Mouse (Mus musculus) lung, embryonic 16.5 days (tissue): ENCODE results near the gene Casc3. TPM values are rescaled to one million over a fixed set of nuclear protein-coding genes. Genes with fewer than 3 reads are reported as not detected.

Source experiments
- ATAC-seq: fragments of 200-750 bp; cut with Nextera tagmentation; 2 replicates; pipeline ENCODE4 v1.8.0; 2017; ENCODE audit warnings: low read depth, mild to moderate bottlenecking, moderate library complexity
- H3K27ac ChIP-seq: fragments of 300-500 bp; sonication (generic); 2 replicates; pipeline ENCODE4 v1.5.1; 2014; ENCODE audit warnings: mild to moderate bottlenecking, control low read depth, low read length
- H3K27me3 ChIP-seq: fragments of 300-500 bp; sonication (generic); 2 replicates; pipeline ENCODE4 v1.6.1; 2014; ENCODE audit warnings: low read depth, low read length, mixed read lengths; ENCODE audit not compliant: control insufficient read depth, insufficient read depth
- H3K36me3 ChIP-seq: fragments of 300-500 bp; sonication (generic); 2 replicates; pipeline ENCODE4 v1.6.1; 2014; ENCODE audit warnings: low read length; ENCODE audit not compliant: control insufficient read depth, insufficient read depth
- H3K4me1 ChIP-seq: fragments of 300-500 bp; sonication (generic); replicated peaks from 2 replicates; pipeline ENCODE4 v1.6.1; 2014; ENCODE audit warnings: low read length, mixed read lengths; ENCODE audit not compliant: control insufficient read depth, insufficient read depth
- H3K4me2 ChIP-seq: fragments of 300-500 bp; sonication (generic); 2 replicates; pipeline ENCODE4 v1.6.1; 2014; ENCODE audit warnings: low read depth, low read length, control low read depth
- H3K4me3 ChIP-seq: fragments of 300-500 bp; sonication (generic); 2 replicates; pipeline ENCODE4 v1.5.1; 2014; ENCODE audit warnings: mild to moderate bottlenecking, low read length, control low read depth
- H3K9ac ChIP-seq: fragments of 300-500 bp; sonication (generic); 2 replicates; pipeline ENCODE4 v1.6.1; 2014; ENCODE audit warnings: low read length, control low read depth
- H3K9me3 ChIP-seq: fragments of 300-500 bp; sonication (generic); 2 replicates; pipeline ENCODE4 v1.6.1; 2016; ENCODE audit warnings: low read length; ENCODE audit not compliant: control insufficient read depth
- WGBS: fragments of 180-500 bp; shearing (Covaris S2); extraction: QIAGEN DNeasy Blood & Tissue Kit; methylation state at CpG from one replicate; pipeline ENCODE4 v1.1.7; 2014; 5-methylcytosine and 5-hydroxymethylcytosine counted together
- polyA plus RNA-seq: library from polyadenylated mRNA; unstranded; fragments of >200 nt; fragmentation: Nextera tagmentation; extraction: Ambion mirVana; gene quantifications from 2 replicates; pipeline ENCODE4 v1.2.1, GENCODE M21; 2015

Gene Casc3
- polyA plus RNA-seq, 1 experiment from 2014 or later, result 33.2 TPM

DNA sequence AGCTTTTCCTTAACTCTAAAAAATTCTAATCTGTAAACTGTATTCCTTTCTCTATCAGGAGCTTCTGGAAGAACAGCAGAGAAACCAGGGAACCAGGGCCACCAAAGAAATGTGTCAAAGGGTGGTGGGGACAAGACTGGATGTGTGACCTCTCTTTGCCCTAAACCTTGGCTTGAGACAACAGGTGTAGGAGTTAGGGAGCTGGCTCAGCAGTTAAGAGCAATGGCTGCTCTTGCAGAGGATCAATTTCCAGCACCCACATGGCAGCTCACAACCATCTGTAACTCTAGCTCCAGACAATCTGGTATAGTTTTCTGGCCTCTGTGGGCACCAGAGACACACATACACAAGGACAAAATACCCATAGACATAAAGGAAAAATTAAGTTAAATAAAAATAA lies 26.8 kb upstream of the Casc3 start:
- no peak for ATAC-seq
- H3K4me2 ChIP-seq, result no peak overlapping the region
- peak overlapping the region; percentile 97 for H3K27ac ChIP-seq
- H3K9me3 ChIP-seq, result no peaks in the 10 kb centered on the region
- no peaks in the 10 kb centered on the region for H3K36me3 ChIP-seq
- H3K27me3 ChIP-seq, result no peaks in the 10 kb centered on the region
- no peak overlapping the region for H3K4me3 ChIP-seq
- peaks cover 60% of the 10 kb centered on the region for H3K4me1 ChIP-seq
- H3K9ac ChIP-seq, result no peak overlapping the region

DNA sequence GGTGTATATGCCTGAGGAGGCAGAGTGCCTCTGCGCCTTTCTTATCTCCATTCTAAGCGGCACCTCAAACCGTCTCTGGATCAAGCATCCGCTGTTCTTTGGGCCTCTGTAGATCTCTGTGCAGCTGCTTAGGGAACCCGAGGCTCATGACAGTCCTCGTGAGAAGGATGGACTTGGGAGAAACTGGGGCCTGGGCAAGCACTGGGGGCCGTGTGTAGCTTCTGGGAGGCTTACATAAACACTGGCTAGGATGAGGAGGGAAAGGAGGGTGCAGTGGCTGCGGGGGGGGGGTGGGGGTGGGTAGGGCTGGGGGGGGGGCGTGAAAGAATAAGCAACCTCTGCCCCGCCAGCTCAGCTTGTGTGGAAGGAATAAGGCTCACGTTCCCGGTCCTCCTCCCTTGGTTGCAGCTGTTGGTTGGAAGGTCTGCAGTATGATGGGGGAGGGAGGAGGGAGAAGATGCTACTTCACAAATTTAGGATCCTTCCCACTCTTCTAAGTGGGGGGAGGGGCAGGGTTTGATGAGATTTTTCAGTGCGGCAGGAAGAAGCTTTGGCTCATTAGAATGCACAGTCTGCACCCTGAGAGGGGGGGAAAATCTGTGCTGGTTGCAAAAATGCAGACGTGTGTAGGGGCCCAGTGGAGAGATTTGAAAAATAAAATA lies 22.7 kb upstream of the Casc3 start:
- no peak overlapping the region for H3K4me2 ChIP-seq
- peak overlapping the region; percentile 95 for H3K27ac ChIP-seq
- 22% methylated on average over 13 of the region's 14 CpGs for WGBS
- no peaks in the 10 kb centered on the region for H3K27me3 ChIP-seq
- H3K9me3 ChIP-seq, result no peaks in the 10 kb centered on the region
- no peak overlapping the region for H3K9ac ChIP-seq
- no peak overlapping the region for H3K4me3 ChIP-seq
- H3K36me3 ChIP-seq, result no peaks in the 10 kb centered on the region
- ATAC-seq, result no peak
- H3K4me1 ChIP-seq, result peaks cover 61% of the 10 kb centered on the region

DNA sequence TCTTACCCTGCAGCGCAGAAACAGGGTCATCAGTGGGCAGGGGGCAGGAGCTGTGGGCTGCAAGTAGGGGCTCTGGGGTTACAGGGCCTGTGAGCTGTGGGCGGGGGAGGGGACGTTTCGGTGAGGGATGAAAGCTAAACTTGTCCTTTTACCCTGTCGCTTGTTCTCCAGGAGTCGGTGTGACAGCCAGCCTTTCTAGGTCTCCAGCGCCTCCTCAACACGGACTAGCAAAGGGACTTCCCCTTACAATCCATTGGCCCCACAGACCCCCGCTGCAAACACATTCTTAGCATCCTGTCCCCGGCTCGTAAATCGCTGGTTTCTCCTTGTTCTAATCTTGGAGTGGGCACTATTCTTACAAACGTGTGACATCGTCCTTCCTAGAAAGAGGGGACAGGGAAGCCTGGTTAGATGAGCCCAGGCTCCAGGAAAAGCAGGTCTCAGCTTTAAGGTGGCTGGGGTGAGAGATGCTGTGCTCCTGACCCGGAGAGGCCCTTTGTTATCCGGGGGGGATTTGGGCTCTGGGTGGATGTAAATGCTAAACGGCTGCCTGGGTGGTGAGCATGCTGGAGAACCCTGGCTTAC lies 22.0 kb upstream of the Casc3 start:
- no peaks in the 10 kb centered on the region for H3K36me3 ChIP-seq
- peak overlapping the region; percentile 95 for H3K27ac ChIP-seq
- no peaks in the 10 kb centered on the region for H3K9me3 ChIP-seq
- H3K4me1 ChIP-seq, result peaks cover 60% of the 10 kb centered on the region
- peak overlapping the region; percentile 63 for H3K9ac ChIP-seq
- WGBS, result 6% methylated on average over 17 of the region's 17 CpGs
- no peaks in the 10 kb centered on the region for H3K27me3 ChIP-seq
- no peak overlapping the region for H3K4me3 ChIP-seq
- no peak for ATAC-seq
- peak overlapping the region; percentile 51 for H3K4me2 ChIP-seq

DNA sequence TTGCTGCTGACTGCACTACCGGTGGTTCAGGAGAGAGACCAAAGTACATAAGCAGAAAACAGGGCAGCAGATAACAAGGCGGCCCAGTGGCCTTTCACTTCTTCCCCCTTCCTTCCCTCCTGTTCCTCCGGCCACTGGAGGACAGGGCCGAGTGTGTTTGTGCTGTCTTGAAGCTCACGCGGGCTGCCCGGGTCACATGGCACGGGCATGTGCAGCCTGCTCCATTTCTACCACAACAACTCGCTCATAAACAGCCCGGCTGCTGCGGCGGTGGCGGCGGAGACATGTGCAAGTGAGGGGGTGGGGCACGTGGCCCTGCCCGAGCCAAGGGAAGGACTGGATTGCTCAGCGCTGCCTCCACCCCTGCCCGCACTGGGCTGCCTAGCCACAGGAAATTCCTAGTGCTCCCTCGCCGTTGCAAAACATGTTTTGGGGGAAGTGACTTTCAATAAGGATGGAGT lies 21.4 kb upstream of the Casc3 start:
- peak; percentile 68 for ATAC-seq
- WGBS, result under 1% methylated on average over 20 of the region's 20 CpGs

DNA sequence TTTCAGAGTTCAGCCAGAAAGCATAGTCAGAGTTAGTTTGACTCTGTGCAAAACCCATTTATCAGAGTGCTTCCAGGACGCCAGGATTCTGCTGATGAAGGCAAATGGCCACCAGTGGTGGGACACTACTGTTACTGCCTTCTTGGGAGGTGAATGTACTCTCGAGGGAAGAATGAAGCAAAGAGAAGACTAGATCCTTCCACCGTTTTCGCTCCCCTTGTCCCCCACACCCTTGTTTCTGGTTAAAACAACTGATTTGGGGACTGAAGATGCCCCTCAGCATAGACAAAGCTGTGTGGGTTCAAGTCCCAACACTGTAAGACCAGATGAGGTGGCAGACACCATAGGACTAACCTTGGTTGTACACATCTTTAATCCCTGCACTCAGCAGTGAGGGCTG lies 20.6 kb upstream of the Casc3 start:
- no peaks in the 10 kb centered on the region for H3K36me3 ChIP-seq
- H3K9ac ChIP-seq, result no peak overlapping the region
- H3K4me3 ChIP-seq, result no peak overlapping the region
- no peaks in the 10 kb centered on the region for H3K27me3 ChIP-seq
- WGBS, result 50% methylated on average over 4 of the region's 4 CpGs
- no peak overlapping the region for H3K4me2 ChIP-seq
- peaks cover 61% of the 10 kb centered on the region for H3K4me1 ChIP-seq
- no peaks in the 10 kb centered on the region for H3K9me3 ChIP-seq
- ATAC-seq, result no peak
- H3K27ac ChIP-seq, result peak overlapping the region; percentile 95

More for the DNA sequence above, 21.4 kb upstream of the Casc3 start:
- no peaks in the 10 kb centered on the region for H3K27me3 ChIP-seq
- peak overlapping the region; percentile 95 for H3K27ac ChIP-seq
- no peaks in the 10 kb centered on the region for H3K36me3 ChIP-seq
- peak overlapping the region; percentile 63 for H3K9ac ChIP-seq
- peak overlapping the region; percentile 51 for H3K4me2 ChIP-seq
- H3K9me3 ChIP-seq, result no peaks in the 10 kb centered on the region
- peak overlapping the region; percentile 33 for H3K4me3 ChIP-seq
- H3K4me1 ChIP-seq, result peaks cover 57% of the 10 kb centered on the region

DNA sequence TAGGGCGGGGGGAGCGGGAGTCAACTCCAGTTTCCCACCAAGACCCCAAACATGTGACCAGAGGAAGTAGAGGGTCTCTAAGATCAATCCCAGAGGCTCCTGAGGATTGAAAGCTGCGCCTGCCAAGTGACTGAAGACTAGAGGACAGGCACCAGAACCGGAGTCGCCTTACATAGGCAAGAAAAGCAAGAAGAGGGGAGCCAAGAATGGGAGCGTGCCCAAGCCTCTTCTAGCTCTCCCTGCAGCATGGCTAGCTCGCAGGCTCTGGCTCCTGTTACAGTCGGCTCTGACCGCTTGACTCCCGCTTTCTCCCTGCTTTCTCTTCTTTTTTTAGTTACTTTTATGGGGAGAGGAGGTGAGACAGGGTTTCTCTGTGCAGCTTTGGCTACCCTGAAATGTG lies 19.5 kb upstream of the Casc3 start:
- H3K4me2 ChIP-seq, result 0 out of 2 replicates have a peak overlapping the region, but pooled peaks have one; percentile 50
- H3K4me3 ChIP-seq, result no peak overlapping the region
- no peaks in the 10 kb centered on the region for H3K27me3 ChIP-seq
- WGBS, result 37% methylated on average over 10 of the region's 10 CpGs
- peak overlapping the region; percentile 99 for H3K27ac ChIP-seq
- H3K9ac ChIP-seq, result peak overlapping the region; percentile 40
- peaks cover 67% of the 10 kb centered on the region for H3K4me1 ChIP-seq
- no peak for ATAC-seq
- H3K36me3 ChIP-seq, result no peaks in the 10 kb centered on the region
- H3K9me3 ChIP-seq, result no peaks in the 10 kb centered on the region

DNA sequence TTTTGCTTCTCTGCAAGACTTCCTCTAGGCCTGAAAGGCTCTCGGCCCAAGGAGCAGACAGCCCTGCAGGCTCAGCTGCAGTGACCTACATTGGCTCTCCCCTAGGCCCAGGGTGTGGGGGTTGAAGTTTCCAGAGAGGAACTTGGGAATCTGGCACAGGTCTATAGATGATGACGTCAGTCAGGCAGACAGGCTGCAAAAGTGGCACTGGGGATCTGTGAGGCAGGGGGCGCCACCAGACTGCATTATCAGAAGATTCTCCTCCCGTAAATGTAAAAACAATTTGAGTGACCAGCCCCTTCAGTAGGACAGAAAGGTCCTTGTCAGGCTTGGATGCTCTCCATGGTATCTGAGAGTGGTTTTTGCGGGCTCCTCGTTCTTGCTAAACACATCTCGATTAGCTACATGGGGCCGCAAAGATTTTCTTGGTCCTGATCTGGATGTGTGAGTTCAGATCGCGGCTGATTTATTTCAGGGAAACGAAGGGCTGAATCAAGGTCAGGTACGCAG lies 18.9 kb upstream of the Casc3 start:
- Histone ChIP-seq H3K27ac (peak overlapping the region; percentile 99), H3K4me3 (peak overlapping the region; percentile 25; the same call in 1 of the 2 replicates), H3K36me3 (no peaks in the 10 kb centered on the region), H3K4me2 (peak overlapping the region; percentile 50), H3K9me3 (no peaks in the 10 kb centered on the region), H3K27me3 (no peaks in the 10 kb centered on the region), H3K9ac (peak overlapping the region; percentile 61), H3K4me1 (peaks cover 67% of the 10 kb centered on the region)
- peak; percentile 31 for ATAC-seq
- WGBS, result 3% methylated on average over 12 of the region's 12 CpGs

DNA sequence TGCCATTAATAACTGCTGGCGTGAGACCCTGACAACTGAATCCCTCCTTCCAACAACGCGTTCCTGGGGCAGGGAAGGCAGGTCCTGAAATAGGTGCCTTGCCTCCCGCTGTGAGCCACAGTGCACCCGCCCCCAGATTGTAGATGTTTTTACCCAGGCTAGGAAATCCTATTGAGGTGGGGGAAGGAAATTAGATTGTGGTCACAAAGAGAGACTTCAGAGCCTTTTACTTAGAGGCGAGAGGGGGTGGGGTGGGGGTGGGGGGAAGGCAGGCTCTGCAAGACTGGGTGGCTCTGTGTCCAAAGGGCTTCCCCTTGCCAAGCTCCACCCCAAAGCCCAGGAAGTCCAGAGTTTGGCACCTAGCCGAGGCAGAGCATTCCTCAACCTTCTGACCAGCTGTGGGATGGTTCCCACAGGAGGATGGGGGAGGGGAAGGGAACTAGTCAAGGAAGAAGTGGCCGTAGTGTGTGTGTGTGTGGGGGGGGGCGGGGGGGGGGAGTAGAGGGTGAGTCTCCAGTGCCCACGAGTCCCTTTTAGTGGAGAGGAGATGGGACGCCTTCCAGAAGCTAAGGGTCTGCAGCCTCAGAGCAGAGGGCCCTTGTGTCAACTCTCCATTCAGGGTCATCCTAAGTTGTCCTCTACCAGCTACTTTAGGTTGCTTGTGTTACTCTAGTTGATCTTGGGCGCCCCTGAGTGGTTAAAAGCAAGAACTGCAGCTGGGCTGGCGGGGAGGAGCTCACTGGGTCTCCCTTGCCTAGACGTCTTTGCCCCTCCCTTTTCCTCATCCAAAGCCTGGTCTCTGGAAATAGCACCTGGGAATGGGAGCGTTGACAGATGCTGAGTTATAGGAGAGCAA lies 18.1 kb upstream of the Casc3 start:
- WGBS, result under 1% methylated on average over 15 of the region's 15 CpGs
- ATAC-seq, result peak; percentile 79
- no peaks in the 10 kb centered on the region for H3K9me3 ChIP-seq

DNA sequence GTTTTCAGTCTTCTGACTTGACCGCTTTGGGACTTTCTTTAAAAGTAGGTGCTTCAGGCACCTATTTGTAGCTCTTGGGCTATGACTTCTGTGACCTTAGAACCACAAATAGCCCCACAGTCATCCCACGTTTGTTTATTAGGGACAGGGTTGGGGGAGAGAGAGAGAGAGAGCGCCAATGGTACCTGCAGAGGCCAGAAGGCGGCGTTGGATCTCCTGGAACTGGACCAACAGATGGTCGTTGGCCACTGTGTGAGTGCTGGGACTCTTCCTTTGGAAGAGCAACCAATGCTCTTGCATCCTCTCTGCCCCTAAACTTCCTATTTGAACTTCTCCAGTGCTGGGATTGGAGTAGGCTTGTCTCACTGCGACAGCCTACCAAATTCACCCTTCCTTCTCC lies 17.5 kb upstream of the Casc3 start:
- Histone ChIP-seq H3K27ac (peak overlapping the region; percentile 99), H3K36me3 (no peaks in the 10 kb centered on the region), H3K4me2 (peak overlapping the region; percentile 50), H3K27me3 (no peaks in the 10 kb centered on the region), H3K4me3 (no peak overlapping the region), H3K9me3 (no peaks in the 10 kb centered on the region), H3K4me1 (peaks cover 58% of the 10 kb centered on the region), H3K9ac (no peak overlapping the region)
- no peak for ATAC-seq
- 22% methylated on average over 7 of the region's 7 CpGs for WGBS

More for the DNA sequence above, 18.1 kb upstream of the Casc3 start:
- no peaks in the 10 kb centered on the region for H3K36me3 ChIP-seq
- H3K27me3 ChIP-seq, result no peaks in the 10 kb centered on the region
- peak overlapping the region; percentile 99 for H3K27ac ChIP-seq
- H3K4me2 ChIP-seq, result peak overlapping the region; percentile 50
- peaks cover 64% of the 10 kb centered on the region for H3K4me1 ChIP-seq
- peak overlapping the region; percentile 25 for H3K4me3 ChIP-seq
- H3K9ac ChIP-seq, result peak overlapping the region; percentile 61
